Mouse (Mus musculus) E14TG2a.4 (cell line): ENCODE measurements around the gene Frmd4b.

Source experiments
- H3K27me3 ChIP-seq: 2 replicates; pipeline ENCODE4 v1.6.1; 2014; ENCODE audit warnings: low read length, control low read depth; ENCODE audit not compliant: insufficient read depth
- H3K36me3 ChIP-seq: 2 replicates; pipeline ENCODE4 v1.6.1; 2014; ENCODE audit warnings: low read length, control low read depth; ENCODE audit not compliant: insufficient read depth
- H3K4me1 ChIP-seq: replicated peaks from 2 replicates; pipeline ENCODE4 v1.6.1; 2014; ENCODE audit warnings: low read depth, low read length, control low read depth
- H3K4me3 ChIP-seq: replicated peaks from 2 replicates; pipeline ENCODE4 v1.5.1; 2014; ENCODE audit warnings: mild to moderate bottlenecking, low read length
- H3K9me3 ChIP-seq: 2 replicates; pipeline ENCODE4 v1.6.1; 2014; ENCODE audit warnings: low read length, control low read depth
- CTCF ChIP-seq: conservative IDR thresholded peaks from 2 replicates; pipeline ENCODE4 v1.5.1; 2014; ENCODE audit warnings: low read length
- NANOG ChIP-seq: IDR thresholded peaks from 2 replicates; pipeline ENCODE4 v1.6.1; 2014; ENCODE audit warnings: borderline replicate concordance, low read length, mixed read lengths
- POU5F1 ChIP-seq: IDR thresholded peaks from 2 replicates; pipeline ENCODE4 v1.6.1; 2014; ENCODE audit warnings: low read length, borderline replicate concordance

Gene Frmd4b

GRCm38 (mm10) chr6:97303277-97304109 lies 313.8 kb downstream of the Frmd4b start:
- no peak for TF ChIP-seq CTCF
- TF ChIP-seq POU5F1 = no peak
- no peak for TF ChIP-seq NANOG
- Histone ChIP-seq H3K4me1 (0 out of 2 replicates have a peak, but pooled peaks cover 6% of the 10 kb centered on the region), H3K9me3 (no peaks in the 10 kb centered on the region), H3K27me3 (no peaks in the 10 kb centered on the region), H3K36me3 (no peaks in the 10 kb centered on the region), H3K4me3 (no peak overlapping the region)

- no peaks in the 10 kb centered on the region for H3K9me3 ChIP-seq
- no peak for TF ChIP-seq CTCF
- TF ChIP-seq POU5F1 = no peak
- no peak for TF ChIP-seq NANOG
- H3K4me1 ChIP-seq = 0 out of 2 replicates have a peak, but pooled peaks cover 6% of the 10 kb centered on the region
- H3K27me3 ChIP-seq = no peaks in the 10 kb centered on the region
- no peaks in the 10 kb centered on the region for H3K36me3 ChIP-seq
- H3K4me3 ChIP-seq = no peak overlapping the region
These were observed 315.0 kb downstream of the Frmd4b start for GRCm38 (mm10) chr6:97302303-97302702.

- H3K9me3 ChIP-seq = no peaks in the 10 kb centered on the region
- H3K27me3 ChIP-seq = no peaks in the 10 kb centered on the region
- no peaks in the 10 kb centered on the region for H3K36me3 ChIP-seq
- H3K4me3 ChIP-seq = no peak overlapping the region
- TF ChIP-seq CTCF = no peak
- TF ChIP-seq NANOG = no peak
- no peak for TF ChIP-seq POU5F1
- H3K4me1 ChIP-seq = no peaks in the 10 kb centered on the region
These were observed 316.7 kb downstream of the Frmd4b start for GRCm38 (mm10) chr6:97300659-97301058.

GRCm38 (mm10) chr6:97300180-97300579 lies 317.2 kb downstream of the Frmd4b start:
- TF ChIP-seq CTCF (no peak), POU5F1 (no peak), NANOG (no peak)
- no peaks in the 10 kb centered on the region for H3K27me3 ChIP-seq
- no peaks in the 10 kb centered on the region for H3K36me3 ChIP-seq
- H3K4me3 ChIP-seq = no peak overlapping the region
- H3K4me1 ChIP-seq = no peaks in the 10 kb centered on the region
- no peaks in the 10 kb centered on the region for H3K9me3 ChIP-seq

GRCm38 (mm10) chr6:97297151-97297550 lies 320.2 kb downstream of the Frmd4b start:
- H3K4me3 ChIP-seq = no peak overlapping the region

GRCm38 (mm10) chr6:97295866-97296527 lies 321.3 kb downstream of the Frmd4b start:
- no peaks in the 10 kb centered on the region for H3K4me1 ChIP-seq
- TF ChIP-seq CTCF = no peak
- no peak for TF ChIP-seq POU5F1
- no peak for TF ChIP-seq NANOG
- H3K9me3 ChIP-seq = no peaks in the 10 kb centered on the region
- no peak overlapping the region for H3K4me3 ChIP-seq
- H3K36me3 ChIP-seq = no peaks in the 10 kb centered on the region
- H3K27me3 ChIP-seq = no peaks in the 10 kb centered on the region; the same call in 1 of the 2 replicates

More at GRCm38 (mm10) chr6:97297151-97297550, 320.2 kb downstream of the Frmd4b start:
- Histone ChIP-seq H3K27me3 (no peaks in the 10 kb centered on the region; the same call in 1 of the 2 replicates), H3K4me1 (no peaks in the 10 kb centered on the region), H3K9me3 (no peaks in the 10 kb centered on the region), H3K36me3 (no peaks in the 10 kb centered on the region)
- TF ChIP-seq CTCF (no peak), POU5F1 (no peak), NANOG (no peak)

GRCm38 (mm10) chr6:97295416-97295815 lies 321.9 kb downstream of the Frmd4b start:
- Histone ChIP-seq H3K4me1 (no peaks in the 10 kb centered on the region), H3K36me3 (no peaks in the 10 kb centered on the region), H3K4me3 (no peak overlapping the region), H3K27me3 (no peaks in the 10 kb centered on the region; the same call in 1 of the 2 replicates), H3K9me3 (no peaks in the 10 kb centered on the region)
- TF ChIP-seq NANOG (no peak), CTCF (no peak), POU5F1 (no peak)

- Histone ChIP-seq H3K9me3 (no peaks in the 10 kb centered on the region), H3K27me3 (no peaks in the 10 kb centered on the region; the same call in 1 of the 2 replicates), H3K36me3 (no peaks in the 10 kb centered on the region), H3K4me3 (no peak overlapping the region), H3K4me1 (no peaks in the 10 kb centered on the region)
- TF ChIP-seq CTCF (no peak), NANOG (no peak), POU5F1 (no peak)
These were observed 323.4 kb downstream of the Frmd4b start for GRCm38 (mm10) chr6:97293667-97294569.
